Mouse (Mus musculus) kidney, adult 2 months (tissue): ENCODE results near the gene Lsm6.

ENCODE experiments used
- CTCF ChIP-seq: fragments of 200-500 bp; conservative IDR thresholded peaks from 2 replicates; pipeline ENCODE4 v1.5.1; 2011; ENCODE audit warnings: low read depth, mild to moderate bottlenecking, control low read depth, low read length, moderate library complexity, mixed read lengths; ENCODE audit not compliant: insufficient read depth, insufficient read length
- POLR2A ChIP-seq: fragments of 200-500 bp; IDR thresholded peaks from one replicate; pipeline ENCODE4 v1.6.1; 2011; ENCODE audit warnings: low read depth, low read length, control low read depth

DNA sequence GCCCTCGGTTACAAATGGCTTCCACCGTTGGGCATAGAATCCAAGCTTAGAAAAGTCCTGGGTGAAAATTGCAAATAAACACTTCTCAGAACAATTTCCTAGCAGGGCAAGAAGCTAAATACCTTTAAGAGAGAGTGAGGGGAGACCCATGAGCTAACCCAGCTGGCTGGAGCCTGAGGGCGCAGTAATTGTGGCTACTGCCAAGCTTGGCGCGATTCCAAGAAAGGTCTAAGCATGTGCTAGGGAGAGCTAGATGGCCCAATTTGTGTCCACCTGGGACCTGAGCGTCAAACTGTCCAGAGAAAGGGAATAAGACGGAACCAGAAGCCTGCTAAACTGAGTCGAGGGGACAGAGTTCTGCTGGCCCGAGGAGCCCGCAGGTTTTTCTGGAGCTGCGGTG, 7.5 kb upstream of the Lsm6 start:
- TF ChIP-seq CTCF (no peak), POLR2A (no peak)
